Mouse (Mus musculus) heart, adult 2 months (tissue): Measurements from ENCODE around the gene Ranbp9. TPM values are rescaled to one million over a fixed set of nuclear protein-coding genes. Genes with fewer than 3 reads are reported as not detected.

ENCODE experiments used
- DNase-seq, 2 experiments: peaks; one replicate each; pipeline ENCODE4 v3.0.0; 2021
- H3K27ac ChIP-seq: fragments of 200-600 bp; 2 replicates; pipeline ENCODE4 v1.8.1; 2022
- H3K27me3 ChIP-seq: fragments of 200-500 bp; 2 replicates; pipeline ENCODE4 v1.6.1; 2012; ENCODE audit warnings: mild to moderate bottlenecking, low read length, inconsistent platforms, mixed read lengths; ENCODE audit not compliant: control insufficient read depth, insufficient read depth
- H3K36me3 ChIP-seq: fragments of 200-500 bp; 2 replicates; pipeline ENCODE4 v1.6.1; 2012; ENCODE audit warnings: low read length, inconsistent platforms; ENCODE audit not compliant: control insufficient read depth, insufficient read depth
- H3K4me1 ChIP-seq: fragments of 200-500 bp; 2 replicates; pipeline ENCODE4 v1.6.1; 2011; ENCODE audit warnings: low read length; ENCODE audit not compliant: control insufficient read depth, insufficient read depth
- H3K4me3 ChIP-seq: fragments of 200-600 bp; 2 replicates; pipeline ENCODE4 v1.8.1; 2022
- H3K79me2 ChIP-seq: fragments of 200-500 bp; replicated peaks from 2 replicates; pipeline ENCODE4 v1.6.1; 2012; ENCODE audit warnings: mild to moderate bottlenecking, inconsistent platforms, low read length, moderate library complexity, mixed read lengths; ENCODE audit not compliant: control insufficient read depth, insufficient read depth
- H3K9ac ChIP-seq: fragments of 200-500 bp; 2 replicates; pipeline ENCODE4 v1.6.1; 2012; ENCODE audit warnings: low read depth, mild to moderate bottlenecking, control low read depth, inconsistent platforms, low read length, mixed read lengths
- CTCF ChIP-seq: fragments of 200-600 bp; IDR thresholded peaks from 2 replicates; pipeline ENCODE4 v1.8.1; 2022; ENCODE audit warnings: antibody characterized with exemption, mild to moderate bottlenecking, moderate library complexity
- EP300 ChIP-seq: fragments of 200-500 bp; IDR thresholded peaks from 2 replicates; pipeline ENCODE4 v1.6.1; 2011; ENCODE audit warnings: low read depth, low read length, control low read depth; ENCODE audit not compliant: insufficient read depth
- POLR2A ChIP-seq: fragments of 200-500 bp; IDR thresholded peaks from 2 replicates; pipeline ENCODE4 v1.6.1; 2011; ENCODE audit warnings: mild to moderate bottlenecking, low read depth, low read length, control low read depth; ENCODE audit not compliant: insufficient read depth
- WGBS: fragments of 180-500 bp; shearing (Covaris S2); methylation state at CpG from one replicate; pipeline ENCODE4 v1.1.7; 2018; 5-methylcytosine and 5-hydroxymethylcytosine counted together
- intact Hi-C: fragments of 180-260 bp; cut with DNase I; formaldehyde crosslinking; loops from one replicate; pipeline ENCODE4 v1.15.1; 2025
- polyA plus RNA-seq: library from polyadenylated mRNA; depleted of rRNA; stranded (reverse); fragments of >200 nt; gene quantifications from 2 replicates; pipeline ENCODE4 v1.2.3, GENCODE M21; 2012
- total RNA-seq, 2 experiments: library from RNA; stranded (reverse); gene quantifications; 2 replicates each; pipeline ENCODE4 v1.2.3; 2021

Gene Ranbp9
- total and polyA plus RNA-seq, 3 experiments, result 16.1 to 44.2 (median 42.2) TPM

DNA sequence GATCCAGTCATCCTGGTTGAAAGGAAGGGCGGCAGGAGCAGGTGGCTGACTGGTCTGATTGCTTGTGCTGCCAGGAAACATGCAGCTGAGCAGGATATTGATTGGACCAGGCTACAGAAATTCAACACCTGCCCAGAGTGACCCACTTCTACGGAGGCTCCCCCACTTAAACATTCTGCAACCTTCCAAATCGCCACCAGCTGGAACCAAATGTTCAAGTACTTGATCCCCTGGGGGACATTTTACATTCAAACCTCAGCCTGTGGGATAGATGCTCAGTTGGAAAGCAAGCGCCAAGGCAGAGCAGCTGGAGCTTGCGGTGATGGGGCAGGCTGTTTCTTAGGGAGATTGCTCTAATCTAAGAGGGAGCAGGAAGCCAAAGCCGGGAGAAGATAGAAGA lies 35.8 kb upstream of the Ranbp9 start:
- intact Hi-C loops, result no loop called here
- H3K27ac ChIP-seq, result no peak overlapping the region; the same call in 1 of the 2 replicates
- DNase-seq, result peak in 1 of 2 experiments; percentile 54

GRCm38 (mm10) chr13:43516119-43516518 lies 35.0 kb upstream of the Ranbp9 start:
- H3K4me1 ChIP-seq, result peaks cover 2% of the 10 kb centered on the region; the same call in 1 of the 2 replicates
- intact Hi-C loops, result no loop called here
- 96% methylated on average over 5 of the region's 5 CpGs for WGBS

More for the DNA sequence above, 35.8 kb upstream of the Ranbp9 start:
- TF ChIP-seq CTCF (no peak), POLR2A (no peak), EP300 (no peak)
- WGBS, result 58% methylated on average over 6 of the region's 6 CpGs
- Histone ChIP-seq H3K4me1 (peaks cover 2% of the 10 kb centered on the region), H3K4me3 (no peak overlapping the region), H3K36me3 (no peaks in the 10 kb centered on the region), H3K79me2 (no peaks in the 10 kb centered on the region), H3K9ac (no peak overlapping the region), H3K27me3 (no peaks in the 10 kb centered on the region)

DNA sequence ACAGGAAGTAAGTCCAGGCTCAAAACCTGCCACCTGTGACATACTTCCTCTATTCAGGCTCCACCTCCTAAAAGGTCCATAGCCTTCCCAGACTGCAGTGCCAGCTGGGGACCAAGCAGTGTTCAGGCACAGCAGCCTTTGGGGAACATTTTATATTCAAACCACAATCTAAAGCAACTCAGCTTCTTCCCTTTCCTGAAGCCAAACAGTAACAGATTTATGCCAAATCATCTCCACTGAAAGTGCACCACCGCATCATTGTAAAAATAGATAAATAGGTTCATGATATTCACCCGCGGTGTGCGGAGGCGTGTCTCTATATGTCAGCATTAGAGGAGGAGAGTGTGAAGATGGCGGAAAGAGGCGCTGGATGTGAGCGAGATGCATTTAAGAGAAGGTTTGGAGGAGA lies 33.9 kb upstream of the Ranbp9 start:
- WGBS, result 78% methylated on average over 8 of the region's 8 CpGs
- Histone ChIP-seq H3K27me3 (no peaks in the 10 kb centered on the region), H3K27ac (no peak overlapping the region), H3K79me2 (no peaks in the 10 kb centered on the region), H3K9ac (no peak overlapping the region), H3K4me1 (peaks cover 2% of the 10 kb centered on the region; the same call in 1 of the 2 replicates), H3K4me3 (no peak overlapping the region), H3K36me3 (no peaks in the 10 kb centered on the region)
- TF ChIP-seq POLR2A (no peak), EP300 (no peak), CTCF (no peak)
- no peak for DNase-seq
- intact Hi-C loops, result no loop called here

More at GRCm38 (mm10) chr13:43516119-43516518, 35.0 kb upstream of the Ranbp9 start:
- TF ChIP-seq POLR2A, result no peak
- TF ChIP-seq CTCF, result no peak
- no peak for TF ChIP-seq EP300
- Histone ChIP-seq H3K9ac (no peak overlapping the region), H3K27ac (no peak overlapping the region), H3K27me3 (no peaks in the 10 kb centered on the region), H3K79me2 (no peaks in the 10 kb centered on the region), H3K4me3 (no peak overlapping the region), H3K36me3 (no peaks in the 10 kb centered on the region)
- DNase-seq, result no peak

DNA sequence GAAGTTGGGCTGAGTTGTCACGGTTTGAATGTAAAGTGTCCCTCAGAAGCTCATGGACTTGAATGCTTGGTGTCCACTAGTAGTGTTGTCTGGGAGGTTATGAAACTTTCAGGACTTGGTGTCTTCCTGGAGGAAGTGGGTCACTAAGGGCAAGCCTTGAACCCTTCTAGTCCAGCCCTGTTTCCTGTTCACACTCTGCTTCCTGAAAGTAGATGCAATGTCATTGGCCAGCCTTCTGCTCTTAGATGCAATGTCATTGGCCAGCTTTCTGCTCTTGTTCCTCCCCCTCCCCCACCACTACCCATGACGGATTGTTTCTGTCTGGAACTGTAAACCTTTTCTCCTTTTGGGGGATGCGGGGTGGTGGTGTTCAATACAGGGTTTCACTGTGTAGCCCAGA lies 31.7 kb upstream of the Ranbp9 start:
- no peak for DNase-seq
- Histone ChIP-seq H3K4me3 (no peak overlapping the region), H3K36me3 (no peaks in the 10 kb centered on the region), H3K4me1 (peaks cover 2% of the 10 kb centered on the region; the same call in 1 of the 2 replicates), H3K27ac (no peak overlapping the region), H3K9ac (no peak overlapping the region), H3K27me3 (no peaks in the 10 kb centered on the region), H3K79me2 (no peaks in the 10 kb centered on the region)
- WGBS, result 95% methylated on average over 3 of the region's 3 CpGs
- intact Hi-C loops, result no loop called here
- TF ChIP-seq POLR2A, result no peak
- TF ChIP-seq EP300, result no peak
- TF ChIP-seq CTCF, result no peak

- H3K9ac ChIP-seq, result no peak overlapping the region
- no peak overlapping the region for H3K4me3 ChIP-seq
- no peaks in the 10 kb centered on the region for H3K79me2 ChIP-seq
- TF ChIP-seq POLR2A (no peak), EP300 (no peak), CTCF (no peak)
- no peak overlapping the region for H3K27ac ChIP-seq
- no peak for DNase-seq
- H3K27me3 ChIP-seq, result no peaks in the 10 kb centered on the region
- WGBS, result 96% methylated on average over 3 of the region's 3 CpGs
- intact Hi-C loops, result no loop called here
- peaks cover 2% of the 10 kb centered on the region for H3K4me1 ChIP-seq
- no peaks in the 10 kb centered on the region for H3K36me3 ChIP-seq
Observed at GRCm38 (mm10) chr13:43505798-43506197, 24.7 kb upstream of the Ranbp9 start.

- H3K36me3 ChIP-seq, result no peaks in the 10 kb centered on the region
- H3K79me2 ChIP-seq, result no peaks in the 10 kb centered on the region
- intact Hi-C loops, result no loop called here
- H3K27ac ChIP-seq, result no peak overlapping the region
- peak overlapping the region; percentile 47 for H3K9ac ChIP-seq
- TF ChIP-seq EP300, result no peak
- TF ChIP-seq CTCF, result no peak
- TF ChIP-seq POLR2A, result no peak
- peak; percentile 41 to 48 for DNase-seq
- H3K27me3 ChIP-seq, result no peaks in the 10 kb centered on the region
- WGBS, result 10% methylated on average over 19 of the region's 19 CpGs
- H3K4me3 ChIP-seq, result peak overlapping the region; percentile 10; the same call in 1 of the 2 replicates
- peaks cover 2% of the 10 kb centered on the region for H3K4me1 ChIP-seq
Observed at GRCm38 (mm10) chr13:43503395-43503850, 22.3 kb upstream of the Ranbp9 start.

- TF ChIP-seq CTCF (no peak), POLR2A (no peak), EP300 (no peak)
- Histone ChIP-seq H3K27ac (no peak overlapping the region), H3K9ac (no peak overlapping the region), H3K79me2 (no peaks in the 10 kb centered on the region), H3K27me3 (no peaks in the 10 kb centered on the region), H3K36me3 (no peaks in the 10 kb centered on the region), H3K4me1 (peaks cover 2% of the 10 kb centered on the region), H3K4me3 (no peak overlapping the region)
- WGBS, result 90% methylated on average over 5 of the region's 5 CpGs
- no peak for DNase-seq
- intact Hi-C loops, result no loop called here
Observed at GRCm38 (mm10) chr13:43501601-43502000, 20.5 kb upstream of the Ranbp9 start.
